Mouse (Mus musculus) heart, embryonic 11.5 days (tissue): ENCODE results near the gene Hspa14. TPM values are rescaled to one million over a fixed set of nuclear protein-coding genes. Genes with fewer than 3 reads are reported as not detected.
A peak's percentile ranks its signal among the peaks of the same experiment; 100 is the strongest.

Experiments
- ATAC-seq: fragments of 200-750 bp; cut with Nextera tagmentation; replicated peaks from 2 replicates; pipeline ENCODE4 v1.8.0; 2017; ENCODE audit warnings: moderate library complexity; ENCODE audit not compliant: insufficient number of reproducible peaks, low FRiP score, low TSS enrichment
- H3K27ac ChIP-seq: fragments of 300-500 bp; sonication (generic); 2 replicates; pipeline ENCODE4 v1.5.1; 2014; ENCODE audit warnings: mild to moderate bottlenecking, low read depth, low read length
- H3K27me3 ChIP-seq: fragments of 300-500 bp; sonication (generic); 2 replicates; pipeline ENCODE4 v1.6.1; 2014; ENCODE audit warnings: mild to moderate bottlenecking, low read length, mixed read lengths; ENCODE audit not compliant: control insufficient read depth, insufficient read depth
- H3K36me3 ChIP-seq: fragments of 300-500 bp; sonication (generic); 2 replicates; pipeline ENCODE4 v1.6.1; 2014; ENCODE audit warnings: mild to moderate bottlenecking, low read length, moderate library complexity, mixed read lengths; ENCODE audit not compliant: control insufficient read depth, insufficient read depth
- H3K4me1 ChIP-seq: fragments of 300-500 bp; sonication (generic); 2 replicates; pipeline ENCODE4 v1.6.1; 2014; ENCODE audit warnings: low read length; ENCODE audit not compliant: control insufficient read depth, insufficient read depth
- H3K4me2 ChIP-seq: fragments of 300-500 bp; sonication (generic); 2 replicates; pipeline ENCODE4 v1.6.1; 2014; ENCODE audit warnings: mild to moderate bottlenecking, moderate library complexity
- H3K4me3 ChIP-seq: fragments of 300-500 bp; sonication (generic); 2 replicates; pipeline ENCODE4 v1.5.1; 2014; ENCODE audit warnings: low read depth, low read length
- H3K9ac ChIP-seq: fragments of 300-500 bp; sonication (generic); 2 replicates; pipeline ENCODE4 v1.6.1; 2014; ENCODE audit warnings: mild to moderate bottlenecking, low read depth, low read length, moderate library complexity
- H3K9me3 ChIP-seq: fragments of 300-500 bp; sonication (generic); replicated peaks from 2 replicates; pipeline ENCODE4 v1.6.1; 2016; ENCODE audit warnings: low read length; ENCODE audit not compliant: control insufficient read depth
- WGBS: fragments of 180-500 bp; shearing (Covaris S2); extraction: QIAGEN DNeasy Blood & Tissue Kit; methylation state at CpG from one replicate; pipeline ENCODE4 v1.1.7; 2014; ENCODE audit not compliant: insufficient replicate concordance; 5-methylcytosine and 5-hydroxymethylcytosine counted together
- polyA plus RNA-seq: library from polyadenylated mRNA; unstranded; fragments of >200 nt; fragmentation: Nextera tagmentation; extraction: Ambion mirVana; gene quantifications from 2 replicates; pipeline ENCODE4 v1.2.1, GENCODE M21; 2014

Gene Hspa14
- polyA plus RNA-seq, 1 experiment from 2014 or later = 87.9 TPM

- Histone ChIP-seq H3K27me3 (no peaks in the 10 kb centered on the region), H3K27ac (no peak overlapping the region), H3K4me2 (no peak overlapping the region), H3K9me3 (no peaks in the 10 kb centered on the region), H3K4me1 (no peaks in the 10 kb centered on the region), H3K9ac (no peak overlapping the region), H3K4me3 (no peak overlapping the region), H3K36me3 (peaks cover 18% of the 10 kb centered on the region)
- 87% methylated on average over 6 of the region's 6 CpGs for WGBS
- no peak for ATAC-seq
Measured at GRCm38 (mm10) chr2:3499543-3499942, 13.1 kb downstream of the Hspa14 start.

- ATAC-seq = no peak
- no peaks in the 10 kb centered on the region for H3K4me1 ChIP-seq
- H3K9ac ChIP-seq = no peak overlapping the region
- H3K27me3 ChIP-seq = no peaks in the 10 kb centered on the region
- no peaks in the 10 kb centered on the region for H3K9me3 ChIP-seq
- peaks cover 42% of the 10 kb centered on the region for H3K36me3 ChIP-seq
- 84% methylated on average over 3 of the region's 3 CpGs for WGBS
- no peak overlapping the region for H3K4me2 ChIP-seq
- H3K27ac ChIP-seq = no peak overlapping the region
- H3K4me3 ChIP-seq = no peak overlapping the region
Measured at GRCm38 (mm10) chr2:3493833-3494409, 18.7 kb downstream of the Hspa14 start.

GRCm38 (mm10) chr2:3489816-3490215, 22.8 kb downstream of the Hspa14 start:
- Histone ChIP-seq H3K27ac (no peak overlapping the region), H3K4me2 (no peak overlapping the region), H3K9ac (no peak overlapping the region), H3K36me3 (peaks cover 32% of the 10 kb centered on the region), H3K4me3 (no peak overlapping the region), H3K27me3 (no peaks in the 10 kb centered on the region), H3K4me1 (no peaks in the 10 kb centered on the region), H3K9me3 (no peaks in the 10 kb centered on the region)
- ATAC-seq = no peak
- 89% methylated on average over 3 of the region's 3 CpGs for WGBS

GRCm38 (mm10) chr2:3480239-3480638, 32.4 kb downstream of the Hspa14 start:
- no peak for ATAC-seq
- no peak overlapping the region for H3K4me3 ChIP-seq
- 70% methylated on average over 3 of the region's 3 CpGs for WGBS

GRCm38 (mm10) chr2:3475746-3476251, 36.8 kb downstream of the Hspa14 start:
- Histone ChIP-seq H3K4me3 (no peak overlapping the region; the same call in 1 of the 2 replicates), H3K36me3 (no peaks in the 10 kb centered on the region), H3K4me1 (peaks cover 6% of the 10 kb centered on the region; the same call in 1 of the 2 replicates), H3K27ac (no peak overlapping the region), H3K9me3 (0 out of 2 replicates have a peak, but pooled peaks cover 2% of the 10 kb centered on the region), H3K27me3 (no peaks in the 10 kb centered on the region), H3K4me2 (peak overlapping the region; percentile 69), H3K9ac (no peak overlapping the region)
- 65% methylated on average over 3 of the region's 3 CpGs for WGBS
- ATAC-seq = no peak

More at GRCm38 (mm10) chr2:3480239-3480638, 32.4 kb downstream of the Hspa14 start:
- H3K9ac ChIP-seq = no peak overlapping the region
- no peak overlapping the region for H3K27ac ChIP-seq
- H3K27me3 ChIP-seq = no peaks in the 10 kb centered on the region
- H3K36me3 ChIP-seq = no peaks in the 10 kb centered on the region
- no peak overlapping the region for H3K4me2 ChIP-seq
- H3K9me3 ChIP-seq = 0 out of 2 replicates have a peak, but pooled peaks cover 2% of the 10 kb centered on the region
- H3K4me1 ChIP-seq = no peaks in the 10 kb centered on the region

- Histone ChIP-seq H3K27ac (peak within 1 kb of the TSS; percentile 95), H3K36me3 (no peaks in the 10 kb centered on the region), H3K4me2 (peak within 1 kb of the TSS; percentile 69), H3K4me1 (peaks cover 6% of the 10 kb centered on the region; the same call in 1 of the 2 replicates), H3K4me3 (peak within 1 kb of the TSS; percentile 95), H3K27me3 (no peaks in the 10 kb centered on the region), H3K9me3 (0 out of 2 replicates have a peak, but pooled peaks cover 2% of the 10 kb centered on the region), H3K9ac (peak within 1 kb of the TSS; percentile 92)
- WGBS = under 1% methylated on average over 42 of the region's 42 CpGs
- peak; percentile 100 for ATAC-seq
Measured at GRCm38 (mm10) chr2:3474861-3475283, 37.7 kb downstream of the Hspa14 start, which contains the start of gene Suv39h2. Gene Suv39h2 (minus strand): TSS chr2:3475031.

GRCm38 (mm10) chr2:3474361-3474805, 38.2 kb downstream of the Hspa14 start:
- under 1% methylated on average over 46 of the region's 46 CpGs for WGBS
- Histone ChIP-seq H3K36me3 (no peaks in the 10 kb centered on the region), H3K4me1 (peaks cover 6% of the 10 kb centered on the region; the same call in 1 of the 2 replicates), H3K4me2 (peak overlapping the region; percentile 69), H3K27ac (peak overlapping the region; percentile 95), H3K27me3 (no peaks in the 10 kb centered on the region), H3K9me3 (0 out of 2 replicates have a peak, but pooled peaks cover 2% of the 10 kb centered on the region), H3K4me3 (peak overlapping the region; percentile 95), H3K9ac (peak overlapping the region; percentile 92)
- ATAC-seq = peak; percentile 67

- peaks cover 6% of the 10 kb centered on the region; the same call in 1 of the 2 replicates for H3K4me1 ChIP-seq
- peak overlapping the region; percentile 95 for H3K4me3 ChIP-seq
- peak overlapping the region; percentile 95 for H3K27ac ChIP-seq
- peak overlapping the region; percentile 69 for H3K4me2 ChIP-seq
- H3K36me3 ChIP-seq = no peaks in the 10 kb centered on the region
- peak overlapping the region; percentile 92 for H3K9ac ChIP-seq
- ATAC-seq = no peak
- no peaks in the 10 kb centered on the region for H3K9me3 ChIP-seq
- H3K27me3 ChIP-seq = no peaks in the 10 kb centered on the region
- WGBS = 1% methylated on average over 12 of the region's 12 CpGs
Measured at GRCm38 (mm10) chr2:3473891-3474290, 38.7 kb downstream of the Hspa14 start.
